Mouse (Mus musculus) liver, embryonic 11.5 days (tissue): ENCODE measurements around the gene E330009J07Rik. TPM values are rescaled to one million over a fixed set of nuclear protein-coding genes. Genes with fewer than 3 reads are reported as not detected.

Source experiments
- ATAC-seq: fragments of 200-750 bp; cut with Nextera tagmentation; replicated peaks from 2 replicates; pipeline ENCODE4 v1.8.0; 2017; ENCODE audit warnings: moderate number of reproducible peaks, mild to moderate bottlenecking, moderate TSS enrichment, moderate library complexity; ENCODE audit not compliant: low FRiP score
- DNase-seq: peaks from one replicate; pipeline ENCODE4 v3.0.0-alpha.2; 2017; ENCODE audit warnings: low spot score
- H3K27ac ChIP-seq: fragments of 300-500 bp; sonication (generic); 2 replicates; pipeline ENCODE4 v1.5.1; 2014; ENCODE audit warnings: mild to moderate bottlenecking, low read depth, low read length, control low read depth
- H3K27me3 ChIP-seq: fragments of 300-500 bp; sonication (generic); replicated peaks from 2 replicates; pipeline ENCODE4 v1.6.1; 2014; ENCODE audit warnings: low read length, mixed read lengths; ENCODE audit not compliant: control insufficient read depth, insufficient read depth
- H3K36me3 ChIP-seq: fragments of 300-500 bp; sonication (generic); 2 replicates; pipeline ENCODE4 v1.6.1; 2014; ENCODE audit warnings: mild to moderate bottlenecking, low read length, moderate library complexity, mixed read lengths; ENCODE audit not compliant: control insufficient read depth, insufficient read depth
- H3K4me1 ChIP-seq: fragments of 300-500 bp; sonication (generic); replicated peaks from 2 replicates; pipeline ENCODE4 v1.6.1; 2014; ENCODE audit warnings: low read length, mixed read lengths; ENCODE audit not compliant: control insufficient read depth, insufficient read depth
- H3K4me2 ChIP-seq: fragments of 300-500 bp; sonication (generic); 2 replicates; pipeline ENCODE4 v1.6.1; 2014; ENCODE audit warnings: mild to moderate bottlenecking, control low read depth, moderate library complexity
- H3K4me3 ChIP-seq: fragments of 300-500 bp; sonication (generic); 2 replicates; pipeline ENCODE4 v1.5.1; 2014; ENCODE audit warnings: low read depth, low read length, control low read depth
- H3K9ac ChIP-seq: fragments of 300-500 bp; sonication (generic); 2 replicates; pipeline ENCODE4 v1.6.1; 2014; ENCODE audit warnings: low read depth, low read length, control low read depth
- H3K9me3 ChIP-seq: fragments of 300-500 bp; sonication (generic); 2 replicates; pipeline ENCODE4 v1.6.1; 2016; ENCODE audit warnings: low read length, inconsistent platforms, mixed read lengths; ENCODE audit not compliant: control insufficient read depth
- WGBS: fragments of 180-500 bp; shearing (Covaris S2); extraction: QIAGEN DNeasy Blood & Tissue Kit; methylation state at CpG from one replicate; pipeline ENCODE4 v1.1.7; 2014; 5-methylcytosine and 5-hydroxymethylcytosine counted together
- polyA plus RNA-seq: library from polyadenylated mRNA; unstranded; fragments of >200 nt; fragmentation: Nextera tagmentation; extraction: Ambion mirVana; gene quantifications from 2 replicates; pipeline ENCODE4 v1.2.1, GENCODE M21; 2014

The E330009J07Rik gene
- polyA plus RNA-seq, 1 experiment from 2014 or later: 5.5 TPM

DNA sequence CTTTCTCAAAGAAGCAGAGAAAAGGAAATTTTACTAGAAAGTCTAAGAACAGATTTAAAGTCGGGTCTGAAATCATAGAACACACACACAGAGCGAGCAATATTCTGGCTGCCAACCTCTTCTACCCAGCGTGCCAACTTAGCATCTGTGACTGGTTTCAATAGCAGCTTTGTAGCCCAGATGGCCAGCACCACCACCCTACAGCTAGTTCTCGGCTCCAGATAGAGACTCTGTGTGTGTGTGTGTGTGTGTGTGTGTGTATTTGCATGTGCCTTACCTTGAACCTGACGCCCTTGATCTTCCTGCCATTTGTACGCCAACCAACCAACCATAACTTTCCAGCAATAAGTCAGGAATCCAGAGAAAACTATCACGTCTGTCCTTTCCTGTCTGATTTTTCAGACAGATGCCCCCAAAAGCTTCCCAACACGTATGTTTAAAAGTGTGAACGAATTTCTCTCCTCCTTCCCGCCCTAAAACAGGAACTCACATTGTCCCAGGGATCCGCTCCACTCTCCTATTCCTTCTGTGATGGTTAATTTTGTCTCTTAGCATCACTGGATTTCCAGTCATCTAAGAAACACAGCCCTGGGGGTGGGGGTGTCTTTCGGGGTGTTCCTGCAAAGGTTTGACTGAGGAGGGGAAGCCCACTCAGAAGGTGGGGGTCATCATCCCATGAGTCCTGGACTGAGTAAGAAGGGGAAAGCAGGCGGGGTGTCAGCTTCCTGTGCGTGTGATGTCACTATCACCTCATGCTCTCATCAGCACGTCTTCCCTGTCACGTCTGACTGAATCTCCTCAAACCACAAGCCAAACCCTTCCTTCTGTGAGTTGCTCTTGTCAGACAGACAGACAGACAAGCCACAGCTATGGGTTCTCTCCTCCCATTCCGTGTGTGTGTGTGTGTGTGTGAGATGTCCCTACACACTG is 3.3 kb downstream of the E330009J07Rik start:
- DNase-seq (no peak), ATAC-seq (no peak)
- no peak overlapping the region for H3K4me2 ChIP-seq
- no peak overlapping the region for H3K4me3 ChIP-seq
- H3K36me3 ChIP-seq: no peaks in the 10 kb centered on the region
- no peaks in the 10 kb centered on the region for H3K9me3 ChIP-seq
- 78% methylated on average over 17 of the region's 17 CpGs for WGBS
- no peaks in the 10 kb centered on the region; the same call in 1 of the 2 replicates for H3K27me3 ChIP-seq
- H3K9ac ChIP-seq: no peak overlapping the region
- no peak overlapping the region for H3K27ac ChIP-seq
- H3K4me1 ChIP-seq: no peaks in the 10 kb centered on the region; the same call in 1 of the 2 replicates

DNA sequence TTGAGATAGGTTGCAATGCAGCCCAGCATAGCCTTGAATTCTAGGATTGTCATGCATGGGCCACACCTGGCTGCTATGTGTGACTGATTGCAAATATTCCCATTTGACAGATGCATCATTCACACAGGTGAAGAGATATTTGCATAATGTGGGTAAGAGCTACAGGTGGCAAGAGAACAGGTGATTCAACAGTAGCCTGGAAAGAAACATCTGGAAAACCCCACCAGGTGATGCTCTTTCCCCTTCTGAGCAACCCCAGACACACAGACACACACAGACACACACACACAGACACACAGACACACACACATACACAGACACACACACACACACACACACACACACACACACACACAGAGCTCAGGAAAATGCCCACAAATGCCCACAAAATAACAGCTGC is 4.1 kb downstream of the E330009J07Rik start:
- Histone ChIP-seq H3K9ac (no peak overlapping the region), H3K4me3 (no peak overlapping the region), H3K9me3 (no peaks in the 10 kb centered on the region), H3K4me1 (no peaks in the 10 kb centered on the region; the same call in 1 of the 2 replicates), H3K36me3 (no peaks in the 10 kb centered on the region), H3K27me3 (no peaks in the 10 kb centered on the region; the same call in 1 of the 2 replicates), H3K4me2 (no peak overlapping the region), H3K27ac (no peak overlapping the region)
- no peak for ATAC-seq
- no peak for DNase-seq

DNA sequence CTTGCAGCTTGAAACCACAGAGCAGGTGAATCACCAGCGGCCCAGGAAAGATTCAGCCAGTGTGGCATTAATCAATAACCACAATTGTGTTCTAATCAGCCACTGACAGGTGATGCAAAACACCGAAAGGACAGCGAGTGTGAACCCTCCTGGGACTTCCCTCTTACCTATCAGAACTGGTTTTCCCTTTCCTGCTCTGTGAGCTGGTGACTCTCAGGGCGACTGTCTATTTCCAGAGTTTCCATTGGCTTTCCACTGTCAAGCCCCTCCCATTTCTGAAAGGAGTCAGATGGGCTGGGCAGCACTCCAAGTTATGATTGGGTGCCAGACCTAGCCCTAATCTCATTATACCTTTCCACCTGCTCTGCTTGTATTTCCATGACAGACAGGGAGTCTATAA is 4.6 kb downstream of the E330009J07Rik start:
- no peak for ATAC-seq
- DNase-seq: no peak
- H3K4me2 ChIP-seq: no peak overlapping the region
- H3K4me1 ChIP-seq: no peaks in the 10 kb centered on the region; the same call in 1 of the 2 replicates
- no peaks in the 10 kb centered on the region; the same call in 1 of the 2 replicates for H3K27me3 ChIP-seq
- no peaks in the 10 kb centered on the region for H3K36me3 ChIP-seq
- H3K27ac ChIP-seq: no peak overlapping the region
- no peaks in the 10 kb centered on the region for H3K9me3 ChIP-seq
- H3K9ac ChIP-seq: no peak overlapping the region
- WGBS: 44% methylated on average over 4 of the region's 4 CpGs
- no peak overlapping the region for H3K4me3 ChIP-seq

DNA sequence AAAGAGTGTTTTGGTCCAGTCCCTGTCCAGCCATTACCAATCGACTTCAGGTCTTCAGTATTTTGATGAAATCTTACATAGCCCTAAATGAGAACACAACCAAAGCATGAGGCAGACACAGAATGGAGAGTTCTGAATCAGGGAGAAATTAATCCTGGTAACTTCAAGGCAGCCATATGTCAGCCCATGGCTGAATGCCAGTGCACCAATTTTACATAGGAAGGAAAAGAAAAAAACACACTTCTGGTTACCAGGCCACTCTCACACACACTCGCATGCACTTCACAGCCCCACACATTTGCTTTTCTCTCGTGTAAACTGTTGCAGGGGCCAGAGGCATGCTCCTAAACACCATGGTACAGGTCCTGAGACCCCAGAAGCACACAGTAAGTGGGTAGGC is 5.1 kb downstream of the E330009J07Rik start:
- H3K4me3 ChIP-seq: no peak overlapping the region
- ATAC-seq (no peak), DNase-seq (no peak)
- H3K4me1 ChIP-seq: no peaks in the 10 kb centered on the region
- H3K36me3 ChIP-seq: no peaks in the 10 kb centered on the region
- H3K27me3 ChIP-seq: no peaks in the 10 kb centered on the region; the same call in 1 of the 2 replicates
- H3K9me3 ChIP-seq: no peaks in the 10 kb centered on the region
- no peak overlapping the region for H3K27ac ChIP-seq
- WGBS: 65% methylated on average over 3 of the region's 3 CpGs
- H3K9ac ChIP-seq: no peak overlapping the region
- H3K4me2 ChIP-seq: no peak overlapping the region

DNA sequence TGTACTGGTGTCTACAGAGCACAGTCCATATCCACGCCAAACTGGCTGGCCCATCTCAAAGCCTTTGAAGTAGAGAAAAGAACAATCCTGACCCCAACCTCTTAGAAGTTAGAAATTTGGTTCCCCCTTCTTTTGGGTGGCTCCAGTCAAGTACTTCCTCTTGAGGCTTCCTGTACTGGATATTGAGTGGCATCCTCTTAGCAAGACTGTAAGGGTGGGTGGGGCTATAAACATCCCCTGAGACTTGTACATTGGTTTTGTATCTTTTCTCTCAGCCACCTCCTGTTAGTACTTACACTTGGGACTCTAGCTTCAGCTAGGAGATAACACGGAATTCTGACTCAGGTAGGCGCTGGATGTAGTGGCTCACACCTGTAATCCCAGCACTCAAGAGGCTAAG is 5.7 kb downstream of the E330009J07Rik start:
- ATAC-seq (no peak), DNase-seq (no peak)
- no peaks in the 10 kb centered on the region for H3K9me3 ChIP-seq
- no peaks in the 10 kb centered on the region for H3K36me3 ChIP-seq
- H3K4me2 ChIP-seq: no peak overlapping the region
- H3K4me3 ChIP-seq: no peak overlapping the region
- WGBS: 64% methylated on average over 3 of the region's 3 CpGs
- H3K27ac ChIP-seq: no peak overlapping the region
- H3K9ac ChIP-seq: no peak overlapping the region
- no peaks in the 10 kb centered on the region for H3K27me3 ChIP-seq
- H3K4me1 ChIP-seq: no peaks in the 10 kb centered on the region

DNA sequence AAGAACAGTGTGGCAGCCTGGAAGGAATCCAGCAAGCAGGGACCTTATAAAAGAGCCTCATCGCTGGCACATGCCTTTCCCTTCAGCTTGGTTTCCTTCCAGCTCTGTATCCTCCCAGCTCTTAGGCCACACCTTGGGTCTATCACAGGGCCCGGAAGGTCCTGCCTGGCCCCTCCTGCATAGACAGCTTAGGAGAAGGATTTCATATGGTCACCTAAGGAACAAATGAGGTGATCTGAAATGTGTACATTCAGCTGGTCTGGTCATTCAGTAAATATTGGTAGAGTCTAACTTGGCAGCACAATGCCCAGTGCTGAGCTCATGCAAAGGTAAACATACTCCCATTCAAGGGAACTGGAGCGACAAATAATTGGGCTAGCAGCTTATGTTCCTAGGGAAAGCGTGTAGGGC is 6.4 kb downstream of the E330009J07Rik start:
- Histone ChIP-seq H3K9me3 (no peaks in the 10 kb centered on the region), H3K4me3 (no peak overlapping the region), H3K36me3 (no peaks in the 10 kb centered on the region), H3K4me2 (no peak overlapping the region), H3K4me1 (no peaks in the 10 kb centered on the region), H3K27me3 (no peaks in the 10 kb centered on the region), H3K9ac (no peak overlapping the region), H3K27ac (no peak overlapping the region)
- WGBS: 76% methylated on average over 4 of the region's 4 CpGs
- DNase-seq: no peak
- ATAC-seq: no peak

DNA sequence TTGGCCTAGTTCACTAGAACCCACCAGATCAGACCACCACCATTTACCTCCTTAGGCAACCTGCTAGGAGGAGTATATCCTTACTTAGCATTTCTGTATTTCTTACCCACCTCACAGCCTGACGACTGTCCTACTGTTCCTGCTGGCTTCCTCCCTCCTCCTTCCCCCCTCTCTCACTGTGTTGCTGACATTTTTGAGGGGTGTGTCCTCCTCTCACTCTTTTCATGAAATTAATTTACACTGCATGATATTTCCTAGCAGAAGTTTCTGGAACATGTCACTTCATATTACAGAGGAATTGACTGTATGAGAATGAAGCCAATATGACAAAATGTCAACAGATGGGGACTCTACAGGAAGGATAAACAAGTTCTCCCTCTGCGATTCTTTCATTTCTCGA is 7.2 kb downstream of the E330009J07Rik start:
- DNase-seq (no peak), ATAC-seq (no peak)
- Histone ChIP-seq H3K36me3 (no peaks in the 10 kb centered on the region), H3K9ac (no peak overlapping the region), H3K4me1 (no peaks in the 10 kb centered on the region), H3K4me3 (no peak overlapping the region), H3K27ac (no peak overlapping the region), H3K4me2 (no peak overlapping the region), H3K9me3 (no peaks in the 10 kb centered on the region), H3K27me3 (no peaks in the 10 kb centered on the region)
- 65% methylated on average over 3 of the region's 3 CpGs for WGBS

DNA sequence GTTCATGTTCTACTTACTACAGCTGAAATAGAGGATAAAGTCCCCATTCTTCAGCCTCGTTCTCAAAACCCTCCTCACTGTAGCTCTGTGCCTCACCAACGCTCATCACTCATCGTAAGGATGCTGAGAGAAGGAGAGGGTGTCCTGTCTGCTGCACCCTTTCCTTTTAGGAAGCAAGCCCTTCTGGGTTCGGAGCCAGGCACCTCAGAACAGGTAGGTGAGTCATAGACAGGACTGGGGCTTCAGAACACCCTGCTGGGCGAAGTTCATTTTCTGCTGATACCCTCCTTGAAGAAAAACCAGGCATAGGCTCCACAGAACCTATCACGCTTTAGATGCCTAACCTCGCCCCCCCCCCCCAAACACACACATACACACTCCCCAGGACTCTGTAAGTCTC is 8.5 kb downstream of the E330009J07Rik start:
- Histone ChIP-seq H3K4me1 (no peaks in the 10 kb centered on the region), H3K4me2 (no peak overlapping the region), H3K9me3 (no peaks in the 10 kb centered on the region), H3K27me3 (no peaks in the 10 kb centered on the region), H3K9ac (no peak overlapping the region), H3K27ac (no peak overlapping the region), H3K36me3 (no peaks in the 10 kb centered on the region), H3K4me3 (no peak overlapping the region)
- WGBS: 81% methylated on average over 7 of the region's 7 CpGs
- no peak for ATAC-seq
- DNase-seq: no peak

DNA sequence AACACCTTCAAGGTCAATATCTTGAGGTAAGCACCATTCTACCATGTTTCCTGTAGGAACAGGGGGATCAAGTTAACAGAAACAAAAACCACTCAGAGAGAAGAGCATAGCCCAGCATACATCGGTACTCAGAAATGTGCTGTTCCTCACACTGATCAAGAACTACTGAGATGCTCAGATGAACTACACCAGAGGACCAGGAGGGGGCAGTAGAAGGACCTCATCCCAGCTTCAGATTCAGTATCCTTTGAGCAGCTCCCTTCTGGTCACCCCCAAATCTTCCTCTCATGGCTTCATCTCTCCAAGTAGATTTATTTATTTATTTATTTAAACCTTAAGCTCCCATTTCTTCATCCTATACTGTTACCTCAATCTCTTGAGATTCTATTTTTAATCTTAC is 12.2 kb downstream of the E330009J07Rik start:
- Histone ChIP-seq H3K27ac (no peak overlapping the region), H3K4me1 (no peaks in the 10 kb centered on the region), H3K9me3 (no peaks in the 10 kb centered on the region), H3K9ac (no peak overlapping the region), H3K4me2 (no peak overlapping the region), H3K27me3 (no peaks in the 10 kb centered on the region), H3K4me3 (no peak overlapping the region), H3K36me3 (no peaks in the 10 kb centered on the region)
- DNase-seq (no peak), ATAC-seq (no peak)
- WGBS: 45% methylated on average over 1 of the region's 1 CpGs
